Mouse (Mus musculus): ENCODE results near the gene Ampd1. TPM values are rescaled to one million over a fixed set of nuclear protein-coding genes. Genes with fewer than 3 reads are reported as not detected.

The Ampd1 gene
- polyA plus RNA-seq (2015; fragmentation: Nextera tagmentation; extraction: Ambion mirVana) = 0.35 TPM in 1 of 2 replicates, not detected in the other

DNA sequence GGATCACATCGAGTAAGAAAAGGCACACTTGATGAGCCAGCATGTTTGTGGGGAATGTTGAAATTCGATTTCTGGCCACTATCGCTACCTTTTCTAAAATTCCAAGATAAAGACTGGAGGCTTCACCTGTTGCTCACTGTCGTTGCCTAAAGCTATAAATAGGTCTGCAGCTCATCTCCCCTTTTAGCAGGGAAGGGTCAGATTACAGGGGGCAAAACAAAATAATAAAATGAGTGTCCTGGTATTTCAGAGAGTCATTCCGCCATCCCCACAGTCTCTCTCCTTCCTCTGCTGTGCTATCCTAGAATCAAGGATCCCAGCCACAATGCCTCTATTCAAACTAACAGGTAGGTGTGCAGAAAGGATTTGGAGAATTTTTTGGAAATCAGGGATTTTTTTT is at the start of gene Ampd1:
TSS of gene Ampd1 (plus strand) at position 244 of the 400 bp plus-strand sequence.

DNA sequence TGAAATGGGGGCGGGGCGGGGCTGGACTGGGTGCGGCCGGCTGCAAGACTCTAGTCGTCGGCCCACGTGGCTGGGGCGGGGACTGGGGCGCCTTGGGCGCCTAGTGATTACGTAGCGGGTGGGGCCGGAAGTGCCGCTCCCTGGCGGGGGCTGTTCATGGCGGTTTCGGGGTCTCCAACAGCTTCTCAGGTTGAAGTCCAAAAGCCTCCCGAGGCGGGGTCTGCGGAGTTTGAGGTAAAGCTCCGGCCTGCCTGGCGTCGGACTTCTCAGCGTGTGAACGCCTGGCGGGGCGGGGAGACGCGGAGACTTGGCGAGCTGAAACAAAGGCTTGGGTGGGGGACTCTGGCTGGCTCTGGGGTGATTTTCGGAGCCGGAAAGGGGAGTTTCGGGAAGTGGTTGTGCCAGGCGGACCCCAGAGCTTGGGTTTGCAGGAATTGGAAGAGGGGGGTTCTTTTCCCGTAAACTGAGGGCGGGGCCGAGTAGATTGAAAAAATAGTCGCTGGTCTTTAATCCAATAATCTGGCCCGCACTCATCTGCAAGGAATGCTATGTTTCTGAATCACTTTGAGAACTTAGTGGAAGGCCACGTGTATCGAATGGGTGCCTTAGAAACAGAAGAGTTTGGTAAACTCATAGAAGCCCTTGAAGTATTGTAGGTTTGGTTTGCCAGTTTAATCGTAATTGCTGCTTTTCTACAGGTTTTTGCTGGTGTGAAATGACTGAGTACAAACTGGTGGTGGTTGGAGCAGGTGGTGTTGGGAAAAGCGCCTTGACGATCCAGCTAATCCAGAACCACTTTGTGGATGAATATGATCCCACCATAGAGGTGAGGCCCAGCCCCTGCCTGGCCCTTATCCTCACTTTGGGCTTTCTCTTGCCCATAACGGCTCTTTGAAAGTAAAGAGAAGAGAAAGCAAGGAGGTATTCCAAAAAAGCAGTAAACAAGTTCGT is 15.3 kb upstream of the Ampd1 start, which contains the start of gene Nras:
TSS of gene Nras (plus strand) at position 79 of the 951 bp plus-strand sequence.

DNA sequence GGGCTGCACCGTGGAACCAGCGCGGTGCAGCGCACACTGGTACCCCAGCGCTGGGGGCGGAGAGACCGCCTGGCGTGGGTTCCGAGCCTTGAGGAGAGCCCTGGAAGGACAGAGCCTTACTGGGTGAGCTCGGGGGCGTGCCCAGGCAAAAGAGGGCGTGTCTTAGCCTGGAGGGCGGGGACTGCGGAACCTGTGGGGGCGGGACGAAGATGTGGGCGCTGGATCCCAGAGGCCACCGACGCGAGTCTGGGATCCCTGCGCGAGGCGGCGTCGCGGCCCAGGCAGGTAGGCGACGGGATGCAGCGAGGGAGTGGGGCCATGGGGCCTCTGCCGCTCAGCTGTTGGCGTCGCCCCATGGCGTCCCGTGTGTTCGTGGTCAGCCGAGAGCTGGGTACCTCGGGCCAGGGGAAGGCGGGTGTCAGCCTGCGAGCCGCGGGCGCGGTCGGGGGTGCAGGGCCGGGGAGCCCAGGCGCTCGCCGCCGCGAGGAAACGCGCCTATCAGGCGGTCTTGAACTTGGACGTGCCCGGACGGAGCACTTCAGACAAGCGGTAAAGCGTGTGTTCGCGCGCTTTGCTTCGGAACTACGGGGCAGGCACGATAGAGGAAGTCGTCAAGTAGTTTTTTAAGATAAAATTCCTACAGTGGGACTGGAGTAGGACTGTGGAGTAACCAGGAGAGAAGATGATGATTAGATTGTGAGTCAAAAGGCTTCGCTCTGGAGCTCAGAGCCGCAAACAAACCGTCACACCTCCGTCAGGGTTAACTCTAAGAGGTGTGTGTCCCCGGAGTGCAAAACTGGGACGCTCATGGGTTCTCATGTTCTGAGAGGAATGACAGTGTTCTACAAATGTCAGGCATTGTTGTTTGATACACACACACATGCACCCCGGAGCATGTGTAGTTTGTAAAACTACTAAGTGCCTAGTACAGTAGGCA is 28.9 kb downstream of the Ampd1 start, which contains the start of gene Dennd2c:
TSS of gene Dennd2c (plus strand) at position 151 of the 937 bp plus-strand sequence.

Other genes with a start within 250 kb of the Ampd1 start
- gene Sycp1, start 137.9 kb upstream of the Ampd1 start, polyA plus RNA-seq (2015; fragmentation: Nextera tagmentation; extraction: Ambion mirVana) = 0.47 TPM in 1 of 2 replicates, not detected in the other
- gene Nr1h5, start 109.9 kb upstream of the Ampd1 start, polyA plus RNA-seq (2015; fragmentation: Nextera tagmentation; extraction: Ambion mirVana) = 0.08 and 0.11 TPM in 2 replicates
- 62.6 and 63.9 TPM in 2 replicates for gene Sike1, start 78.3 kb upstream of the Ampd1 start, polyA plus RNA-seq (2015; fragmentation: Nextera tagmentation; extraction: Ambion mirVana)
- 171 and 230 TPM in 2 replicates for gene Csde1, start 53.6 kb upstream of the Ampd1 start, polyA plus RNA-seq (2015; fragmentation: Nextera tagmentation; extraction: Ambion mirVana)
- 41.6 and 44.2 TPM in 2 replicates for gene Nras, start 15.7 kb upstream of the Ampd1 start, polyA plus RNA-seq (2015; fragmentation: Nextera tagmentation; extraction: Ambion mirVana)
- gene Dennd2c, start 28.6 kb downstream of the Ampd1 start, polyA plus RNA-seq (2015; fragmentation: Nextera tagmentation; extraction: Ambion mirVana) = 1.8 and 1.9 TPM in 2 replicates
- gene Bcas2, start 97.6 kb downstream of the Ampd1 start, polyA plus RNA-seq (2015; fragmentation: Nextera tagmentation; extraction: Ambion mirVana) = 110 and 130 TPM in 2 replicates
- gene Trim33, start 205.3 kb downstream of the Ampd1 start, polyA plus RNA-seq (2015; fragmentation: Nextera tagmentation; extraction: Ambion mirVana) = 9.2 and 17.0 TPM in 2 replicates

All from adrenal gland, postnatal 0 days (tissue).